Mouse (Mus musculus): ENCODE results near the gene Flvcr1. TPM values are rescaled to one million over a fixed set of nuclear protein-coding genes. Genes with fewer than 3 reads are reported as not detected.
"Not testable (repeated sequence)": the region's sequence is repeated elsewhere in the genome, so short reads cannot be mapped to it uniquely, and the experiment has no call there.

Flvcr1 gene
- polyA plus RNA-seq, 1 experiment = 10.9 TPM

DNA sequence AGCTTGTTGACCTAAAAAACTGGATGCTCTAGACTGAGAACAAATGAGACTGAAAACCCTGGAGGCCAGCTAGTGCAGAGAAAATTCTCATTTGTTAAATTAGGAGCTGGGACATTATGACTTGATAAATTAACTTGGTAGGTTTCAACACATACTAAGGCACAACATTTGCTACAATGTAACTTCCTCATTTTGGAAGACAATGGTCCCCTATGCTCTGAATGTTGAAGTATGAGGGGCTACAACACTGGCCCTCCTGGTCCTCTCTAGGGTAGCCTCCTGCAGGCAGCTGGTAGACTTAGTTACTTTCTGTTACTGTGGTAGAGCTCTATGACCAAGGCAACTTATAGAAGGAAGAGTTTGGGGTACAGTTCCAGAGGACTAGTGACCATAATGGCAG is 15.4 kb upstream of the Flvcr1 start:
- no peak for DNase-seq (ENCODE audit: low read depth)

DNA sequence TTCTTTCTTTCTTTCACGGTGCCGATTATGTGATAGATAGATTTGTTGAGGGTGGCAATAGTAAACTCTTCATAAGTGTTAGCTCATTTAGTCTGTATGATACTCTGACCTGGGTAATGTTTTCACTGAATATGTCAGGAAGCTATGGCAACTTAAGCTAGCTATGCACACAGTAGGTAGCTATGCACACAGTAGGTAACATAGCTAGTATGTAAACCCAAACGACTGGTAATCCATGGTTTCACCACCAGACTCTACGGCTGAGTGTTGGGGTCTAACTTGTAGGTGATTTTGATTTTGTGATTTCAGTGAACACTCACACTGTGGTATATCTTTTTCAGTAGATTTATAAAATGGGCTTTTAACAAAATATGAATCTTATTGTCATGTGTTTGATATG is 12.0 kb upstream of the Flvcr1 start:
- DNase-seq (ENCODE audit: low read depth) = no peak

DNA sequence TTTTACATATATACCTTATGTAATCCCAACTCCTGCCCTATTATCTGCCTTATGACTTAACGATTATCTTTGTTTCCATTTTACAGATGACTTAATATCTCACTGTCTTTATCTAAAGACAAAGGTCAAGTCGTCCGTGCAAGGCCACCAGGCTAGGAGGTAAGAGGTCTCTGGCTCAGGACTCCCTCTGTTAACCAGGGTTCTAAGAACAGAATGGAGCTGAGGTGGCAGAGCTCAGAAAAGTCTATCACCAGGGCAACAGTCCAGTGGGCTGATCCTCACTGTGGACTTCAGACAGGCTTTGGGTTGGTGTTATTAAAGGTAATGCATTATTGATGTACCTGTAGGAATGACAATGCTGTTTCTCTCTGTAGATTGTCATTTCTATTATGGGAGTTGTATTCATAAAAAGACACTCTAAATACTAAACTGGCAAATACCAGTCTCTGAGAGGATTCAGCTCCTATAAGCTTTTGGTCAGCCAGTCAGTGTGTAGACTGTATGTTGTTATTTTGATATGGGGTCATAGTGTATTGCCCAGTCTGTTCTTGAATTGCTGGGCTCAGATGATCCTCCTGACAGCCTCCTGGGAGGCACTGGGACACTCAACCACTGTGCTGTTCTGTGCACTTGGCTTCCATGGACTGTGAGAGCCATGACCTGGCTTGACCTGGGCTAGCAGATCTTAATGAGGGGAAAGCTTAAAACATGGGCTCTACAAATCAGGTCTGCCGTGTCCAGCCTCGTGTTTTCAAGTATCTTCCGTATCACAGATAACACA is 10.8 kb upstream of the Flvcr1 start, which contains the start of gene Spata45:
Spata45 (plus strand) TSS at position 86 of the 781 bp plus-strand sequence.
- DNase-seq (ENCODE audit: low read depth) = no peak

DNA sequence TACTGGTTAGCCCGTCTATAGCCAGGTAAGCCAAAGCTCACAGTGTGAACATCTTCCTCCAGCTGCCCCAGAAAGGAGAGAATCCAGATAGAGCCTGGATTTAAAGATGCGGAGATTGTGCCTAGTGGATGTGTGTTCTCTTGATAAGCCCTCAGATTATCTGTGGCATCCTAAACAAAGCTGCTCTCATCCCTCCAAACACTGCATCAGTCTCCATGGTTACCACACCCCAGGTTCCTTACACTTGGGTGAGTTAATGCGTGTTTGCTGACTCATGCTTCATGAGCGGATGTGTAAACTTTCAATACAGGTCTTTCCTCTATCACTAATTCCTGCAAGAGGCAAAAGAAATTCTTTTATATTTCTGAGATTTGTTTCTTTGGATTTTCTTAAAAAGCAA is 9.7 kb upstream of the Flvcr1 start:
- no peak for DNase-seq (ENCODE audit: low read depth)

DNA sequence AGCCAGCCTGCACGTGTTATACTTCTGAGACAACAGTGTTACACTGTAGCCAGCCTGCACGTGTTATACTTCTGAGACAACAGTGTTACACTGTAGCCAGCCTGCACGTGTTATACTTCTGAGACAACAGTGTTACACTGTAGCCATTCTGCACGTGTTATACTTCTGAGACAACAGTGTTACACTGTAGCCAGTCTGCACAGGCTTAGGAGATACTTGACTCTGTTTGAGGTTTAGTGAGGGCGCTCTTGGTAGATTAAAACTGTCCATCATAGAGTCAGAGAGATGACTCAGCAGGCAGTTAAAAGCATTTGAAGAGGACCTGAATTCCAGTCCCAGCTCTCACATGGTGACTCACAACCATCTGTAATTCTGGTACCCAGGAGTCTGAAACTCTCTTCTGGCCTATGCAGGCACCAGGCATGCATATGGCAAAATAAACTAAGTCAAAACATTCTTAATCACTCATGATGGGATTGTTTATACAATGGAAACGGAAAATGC is 5.0 kb upstream of the Flvcr1 start:
- not testable (repeated sequence) for DNase-seq (ENCODE audit: low read depth)

DNA sequence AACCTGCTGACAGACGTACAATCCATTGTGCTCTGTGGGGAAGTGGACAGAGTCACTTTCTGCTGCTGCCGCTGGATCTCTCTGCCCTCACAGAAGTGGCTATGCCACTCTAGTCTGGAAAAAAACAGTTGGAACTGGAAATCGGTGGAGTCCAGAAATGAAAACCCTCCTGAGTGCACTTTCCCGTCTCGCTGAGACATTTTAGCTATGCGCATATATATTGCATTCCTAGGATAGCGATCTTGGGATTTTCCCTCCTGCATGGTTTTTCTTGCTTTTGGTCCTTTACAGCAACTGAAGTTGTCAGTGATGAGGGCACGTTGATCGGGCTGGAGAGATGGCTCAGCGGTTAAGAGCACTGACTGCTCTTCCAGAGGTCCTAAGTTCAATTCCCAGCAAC is 4.2 kb upstream of the Flvcr1 start:
- no peak for DNase-seq (ENCODE audit: low read depth)

DNA sequence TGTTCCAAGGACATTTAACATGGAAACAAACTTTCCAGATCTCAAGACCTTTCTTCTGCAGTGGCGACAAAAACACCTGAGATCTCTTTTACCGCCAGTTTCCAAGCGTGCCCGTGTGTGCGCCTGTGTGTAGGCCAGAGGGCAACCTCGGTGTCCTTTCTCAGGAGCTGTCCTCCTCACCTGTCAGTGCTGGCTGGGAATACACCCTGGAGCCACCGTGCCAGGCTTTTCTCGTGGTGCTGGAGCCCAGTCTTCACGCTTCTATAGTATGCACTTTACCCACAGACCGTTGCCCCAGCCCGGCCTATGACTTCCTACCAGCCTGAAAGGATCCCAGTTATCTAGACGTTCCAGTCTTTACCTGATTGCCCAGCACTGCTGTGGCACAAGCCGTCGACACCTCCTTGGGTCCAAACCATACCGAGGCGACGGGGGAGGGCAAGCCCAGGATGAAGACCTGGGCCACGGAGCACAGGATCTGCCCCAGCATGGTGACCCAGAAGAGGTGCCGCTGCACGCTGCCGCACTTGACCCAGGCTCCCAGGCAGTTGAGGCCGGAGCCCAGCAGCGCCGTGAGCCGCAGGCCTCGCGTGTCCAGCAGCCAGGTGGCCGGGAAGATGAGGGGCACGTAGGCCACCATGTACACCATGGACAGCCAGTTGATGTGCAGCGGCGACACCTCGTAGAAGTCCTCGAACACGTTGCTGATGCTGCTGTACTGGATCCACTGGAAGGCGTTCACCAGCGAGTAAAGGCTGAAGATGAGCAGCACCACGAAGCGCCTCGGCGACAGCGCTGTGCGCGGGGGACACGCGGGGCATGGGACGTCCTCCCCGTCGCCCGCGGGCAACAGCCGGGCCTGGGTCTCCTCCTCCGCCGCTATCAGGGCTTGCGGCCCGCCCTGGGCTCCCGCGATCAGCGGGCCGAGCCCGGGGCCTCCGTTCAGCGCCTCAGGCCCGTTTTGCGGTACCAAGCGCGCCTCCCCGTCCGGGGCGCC is 644 bp downstream of the Flvcr1 start:
- DNase-seq (ENCODE audit: low read depth) = no peak

DNA sequence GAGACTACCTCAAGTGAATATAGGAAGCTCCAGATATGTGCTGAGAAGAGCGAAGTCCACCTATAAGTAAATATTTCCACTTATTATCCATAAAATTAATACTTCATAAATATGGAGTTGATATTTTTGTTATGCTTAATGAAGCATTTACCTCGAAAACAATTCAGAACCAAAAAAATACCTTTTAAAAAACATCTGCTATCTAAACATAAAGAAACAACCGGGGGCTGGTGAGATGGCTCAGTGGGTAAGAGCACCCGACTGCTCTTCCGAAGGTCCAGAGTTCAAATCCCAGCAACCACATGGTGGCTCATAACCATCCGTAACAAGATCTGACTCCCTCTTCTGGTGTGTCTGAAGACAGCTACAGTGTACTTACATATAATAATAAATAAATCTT is 2.2 kb downstream of the Flvcr1 start:
- DNase-seq (ENCODE audit: low read depth) = not testable (repeated sequence)

DNA sequence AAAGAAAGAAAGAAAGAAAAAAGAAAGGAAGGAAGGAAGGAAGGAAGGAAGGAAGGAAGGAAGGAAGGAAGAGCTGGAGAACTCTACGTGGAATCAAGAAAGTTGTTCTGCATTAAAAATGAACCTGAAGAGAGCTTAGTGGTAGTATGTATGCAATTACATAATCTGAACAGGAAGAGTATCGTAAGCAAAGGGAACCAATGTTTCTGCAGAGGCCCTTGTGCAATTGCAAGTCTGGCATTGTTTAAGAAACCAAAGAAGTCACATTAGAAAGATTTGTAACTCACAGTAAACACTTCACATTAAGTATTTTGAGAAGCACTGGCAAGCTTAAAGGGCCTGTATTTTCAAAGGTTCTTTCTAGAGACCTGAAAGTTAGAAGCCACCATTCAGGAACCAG is 2.8 kb downstream of the Flvcr1 start:
- DNase-seq (ENCODE audit: low read depth) = no peak

DNA sequence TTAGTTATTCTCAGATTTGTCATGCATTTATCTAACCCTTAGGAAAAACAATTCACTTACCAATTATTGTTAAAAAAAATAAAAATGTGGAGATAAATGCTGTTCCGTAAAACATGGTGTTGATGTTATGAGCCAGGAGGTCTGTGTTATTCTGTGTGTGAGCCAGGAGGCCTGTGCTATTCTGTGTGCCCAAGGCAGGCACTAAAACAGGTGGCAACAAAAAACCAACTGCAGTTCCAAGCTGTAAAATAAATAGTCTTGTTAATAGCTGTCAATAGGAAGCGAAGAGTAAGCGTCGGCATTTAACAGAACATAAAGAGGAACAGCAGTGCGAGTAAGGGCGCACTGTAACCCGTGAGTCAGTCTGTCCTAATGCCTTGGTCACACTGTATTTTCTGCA is 4.9 kb downstream of the Flvcr1 start:
- DNase-seq (ENCODE audit: low read depth) = no peak

DNA sequence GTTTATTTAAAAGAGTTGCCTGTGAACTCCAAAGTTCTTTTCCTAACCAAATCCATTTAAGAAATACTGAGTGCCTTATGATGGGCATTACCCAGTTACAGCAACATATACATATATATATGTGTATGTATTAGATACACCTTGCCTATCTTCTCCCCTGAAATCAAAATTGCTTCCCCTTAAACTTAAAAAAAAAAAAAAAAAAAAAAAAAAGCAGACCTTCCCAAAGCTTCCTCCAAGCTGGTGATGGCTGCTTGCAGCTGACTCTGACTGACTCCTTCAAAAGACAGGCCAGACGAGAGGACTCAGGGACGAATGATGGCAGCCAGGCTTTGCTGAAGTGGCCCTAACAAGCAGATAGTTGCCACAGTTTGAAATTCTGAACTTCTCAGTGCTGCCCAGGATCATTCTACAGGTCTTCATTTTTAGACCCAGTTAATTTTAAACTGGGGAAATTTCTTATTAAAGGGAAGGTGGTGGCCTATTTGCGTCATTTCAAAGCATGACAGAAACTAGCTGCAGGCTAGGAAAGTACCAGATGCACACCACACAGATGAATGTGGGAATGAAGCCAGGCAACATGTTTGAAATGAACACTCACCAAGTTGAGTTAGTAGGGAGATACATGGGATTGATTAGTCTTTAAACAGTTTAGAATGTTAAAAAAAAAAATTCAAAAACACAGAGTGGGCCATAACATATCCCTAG is 5.6 kb downstream of the Flvcr1 start:
- DNase-seq (ENCODE audit: low read depth) = no peak

DNA sequence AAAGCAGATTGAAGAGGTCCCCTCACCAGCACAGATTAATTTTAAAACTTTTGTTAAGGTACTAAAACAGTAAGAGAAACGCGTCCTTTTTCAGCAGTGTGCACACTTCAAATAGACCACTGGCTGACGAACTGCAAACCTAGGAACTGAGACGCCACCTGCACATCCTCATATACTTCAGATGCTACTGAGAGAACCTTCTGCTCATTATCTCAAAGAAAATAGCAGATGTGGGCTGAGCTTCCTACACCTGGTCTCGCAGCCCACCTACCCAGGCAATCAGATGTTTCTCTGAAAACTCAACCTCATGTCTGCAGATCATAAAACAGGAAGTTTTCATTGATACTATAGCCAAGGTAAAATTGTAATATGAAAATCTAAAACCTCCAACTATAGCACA is 6.2 kb downstream of the Flvcr1 start:
- DNase-seq (ENCODE audit: low read depth) = no peak

DNA sequence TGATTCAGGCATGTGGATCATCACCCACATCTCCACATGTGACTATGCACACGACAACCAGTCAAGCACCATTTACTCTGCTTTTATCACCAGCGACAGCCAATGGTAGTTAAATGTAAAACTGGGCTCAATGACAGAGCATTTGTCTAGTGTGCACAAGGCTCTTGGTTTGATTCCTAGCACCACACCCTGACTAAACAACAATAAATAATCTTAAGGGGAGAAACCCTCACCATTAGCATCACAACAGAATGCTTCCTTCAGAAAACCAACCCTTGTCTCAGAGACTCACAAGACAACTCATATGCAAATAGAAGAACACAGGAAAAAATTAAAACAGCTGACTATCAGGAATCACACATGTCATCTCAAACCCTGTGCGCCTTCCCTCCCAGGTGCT is 11.7 kb downstream of the Flvcr1 start:
- no peak for DNase-seq (ENCODE audit: low read depth)

DNA sequence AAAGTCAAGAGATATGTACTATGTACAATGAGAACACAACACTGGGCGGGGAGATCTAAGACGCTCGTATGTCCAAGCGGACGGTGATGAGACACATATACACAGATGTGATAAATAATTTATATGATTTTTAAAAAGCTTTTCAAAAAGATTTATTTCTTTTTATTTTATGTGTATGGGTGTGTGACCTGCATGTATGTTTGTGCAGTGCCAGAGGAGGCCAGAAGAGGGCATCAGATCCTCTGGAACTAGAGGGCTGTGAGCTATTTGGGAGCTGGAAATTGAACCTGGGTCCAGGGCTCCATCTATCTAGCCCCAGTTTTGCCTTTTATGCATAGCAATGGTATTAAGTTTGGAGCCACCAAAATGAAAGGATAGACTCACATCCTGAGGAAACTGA is 17.3 kb downstream of the Flvcr1 start:
- no peak for DNase-seq (ENCODE audit: low read depth)

DNA sequence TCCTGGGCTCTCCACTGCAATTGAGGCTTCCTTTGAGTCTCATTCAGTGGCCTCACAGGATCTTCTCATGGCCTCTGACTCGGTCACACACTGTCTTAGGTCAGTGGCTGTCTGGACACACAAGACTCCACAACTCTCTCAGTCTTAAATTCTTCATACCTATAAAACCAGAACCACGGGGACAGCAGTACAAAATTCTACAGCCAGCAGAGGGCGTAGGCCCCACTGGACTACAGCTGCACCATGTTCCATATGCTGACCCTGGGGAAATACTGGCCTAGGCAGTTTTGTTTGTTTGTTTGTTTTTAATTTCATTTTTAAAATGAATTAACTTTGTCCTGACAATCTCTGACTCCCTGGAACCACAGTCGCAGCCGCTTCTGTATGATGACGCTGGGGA is 23.8 kb downstream of the Flvcr1 start:
- no peak for DNase-seq (ENCODE audit: low read depth)

DNA sequence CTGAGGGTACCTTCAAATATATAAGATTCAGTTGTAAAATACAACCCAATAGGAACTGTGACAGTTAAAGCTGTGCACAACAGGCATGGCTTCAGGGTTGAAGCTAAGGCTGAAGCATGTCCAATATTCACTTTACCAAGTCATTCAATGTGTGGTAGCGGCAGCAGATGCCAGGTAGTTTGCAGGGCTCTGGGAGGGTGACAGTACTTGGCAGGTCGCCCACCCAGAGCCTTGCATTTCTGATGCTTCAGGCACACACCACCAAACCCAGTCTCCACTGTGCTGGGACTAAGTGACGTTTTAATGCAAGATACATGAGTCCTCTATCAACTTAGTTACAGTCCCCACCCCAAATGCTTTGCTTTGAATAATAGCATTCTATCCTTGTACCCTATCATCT is 25.3 kb downstream of the Flvcr1 start:
- no peak for DNase-seq (ENCODE audit: low read depth)

DNA sequence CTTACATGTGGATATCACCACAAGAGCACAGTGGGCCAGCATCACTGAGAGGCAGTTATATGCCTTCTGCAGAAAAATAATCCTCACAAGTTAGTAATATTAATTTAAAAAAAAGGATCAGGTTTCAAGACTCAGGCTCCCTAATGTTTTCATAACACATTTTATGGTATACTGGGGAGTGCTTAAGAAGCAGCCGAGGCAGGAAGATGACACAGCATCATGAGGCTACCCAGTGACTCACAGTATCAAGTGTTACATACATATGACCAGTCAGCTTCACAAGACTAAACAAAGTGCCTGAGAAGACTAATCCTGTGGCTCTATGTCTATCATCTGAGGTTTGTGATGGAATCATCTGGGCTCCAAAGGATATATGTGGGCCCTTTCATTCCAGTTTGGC is 27.9 kb downstream of the Flvcr1 start:
- DNase-seq (ENCODE audit: low read depth) = no peak

DNA sequence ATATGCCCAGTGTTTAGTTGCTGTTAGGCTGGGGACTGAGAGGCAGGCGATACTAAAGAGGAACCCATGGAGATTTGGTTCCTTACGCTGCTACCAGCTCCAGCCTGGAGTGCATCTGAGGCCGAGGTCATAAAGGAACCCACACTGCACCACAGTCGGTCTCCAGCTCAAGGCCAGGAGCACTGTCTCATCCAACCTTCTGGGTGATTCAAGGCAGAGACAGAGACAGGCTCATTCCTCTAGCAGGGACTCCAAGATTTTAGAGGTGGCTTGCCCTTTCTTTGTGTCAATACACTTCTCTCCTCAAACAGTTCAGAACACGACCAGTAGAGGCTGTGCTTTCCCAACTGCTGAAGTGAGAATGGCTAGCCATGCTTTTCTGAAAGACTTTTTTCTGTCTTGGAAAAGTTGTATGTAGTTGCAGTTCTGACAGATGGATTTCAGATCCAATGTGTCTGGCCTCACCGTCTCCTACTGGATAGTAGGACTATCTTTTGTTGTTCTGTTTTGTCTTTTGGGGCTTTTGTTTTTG is 29.5 kb downstream of the Flvcr1 start:
- DNase-seq (ENCODE audit: low read depth) = no peak

DNA sequence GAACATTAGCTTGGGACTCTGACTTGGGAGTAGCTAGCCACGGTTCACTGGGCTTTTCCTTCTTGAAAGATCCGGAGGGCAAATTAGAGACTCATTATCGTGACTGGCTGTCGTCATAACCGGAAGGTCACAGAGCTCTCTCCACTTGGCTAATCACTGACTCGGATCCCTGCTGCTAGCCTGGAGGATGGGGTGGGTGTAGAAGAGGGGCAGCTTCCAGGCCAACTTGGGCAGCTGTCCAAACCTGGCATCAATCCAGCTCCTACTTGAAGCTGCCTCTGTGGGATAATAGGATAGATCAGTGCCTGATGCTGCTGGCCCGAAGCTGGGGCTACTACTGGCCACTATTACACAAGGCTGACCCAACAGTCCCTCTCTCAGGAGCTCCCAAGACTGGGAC is 30.4 kb downstream of the Flvcr1 start:
- no peak for DNase-seq (ENCODE audit: low read depth)

DNA sequence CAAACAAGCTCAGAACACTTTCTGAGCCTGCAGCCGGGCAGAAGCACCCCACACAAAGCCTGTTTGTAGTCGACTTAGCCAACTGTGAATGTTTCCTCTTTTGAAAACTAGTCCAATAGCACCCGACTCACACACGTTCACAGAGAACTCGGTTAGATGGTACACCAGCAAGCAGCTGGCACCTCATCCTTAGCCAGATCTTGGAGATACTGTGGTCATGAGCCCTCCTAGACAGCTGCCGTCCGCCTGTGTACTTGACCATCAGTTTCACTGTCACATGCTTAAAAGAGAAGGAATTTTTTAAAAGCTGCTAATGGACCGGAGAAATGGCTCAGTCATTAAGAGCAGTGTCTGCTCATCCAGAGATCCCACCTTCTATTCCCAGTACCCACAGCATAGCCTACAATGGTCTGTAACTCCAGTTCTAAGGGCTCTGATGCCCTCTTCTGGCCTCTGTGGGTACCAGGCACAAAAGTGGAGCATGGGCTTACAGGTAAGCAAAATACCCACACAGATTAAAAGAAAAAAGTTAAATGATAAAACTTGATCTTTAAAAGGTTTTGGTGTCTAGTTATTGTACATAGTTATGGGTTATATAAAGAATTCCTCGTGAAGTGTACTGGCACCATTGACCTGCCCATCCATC is 36.4 kb downstream of the Flvcr1 start:
- DNase-seq (ENCODE audit: low read depth) = no peak

DNA sequence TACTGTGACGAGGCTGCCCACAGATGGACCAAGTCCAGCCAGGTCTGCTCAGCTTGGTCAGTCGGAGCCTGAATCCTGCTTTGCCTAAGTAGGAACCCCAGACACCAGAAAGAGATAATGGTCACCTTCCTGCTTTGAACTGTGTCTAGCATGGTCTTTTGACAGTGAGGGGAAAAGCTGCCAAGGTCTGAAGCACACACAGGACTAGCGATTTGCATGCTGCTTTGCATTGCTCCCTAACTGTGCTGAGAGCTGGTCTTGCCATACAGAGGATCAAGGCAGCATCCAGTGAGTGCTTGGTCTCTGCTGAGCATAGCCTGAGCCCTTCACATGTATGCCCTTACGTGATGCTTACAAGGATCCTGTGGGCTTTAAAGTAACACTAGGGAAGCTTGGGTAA is 44.5 kb downstream of the Flvcr1 start:
- DNase-seq (ENCODE audit: low read depth) = no peak

All from gonadal fat pad, adult 2 months (tissue).